Mouse (Mus musculus): ENCODE measurements around the gene Atf6.

Gene Atf6

GRCm38 (mm10) chr1:170867691-170868105, at the start of gene Atf6:
Atf6 (minus strand) TSS chr1:170867771.
- peak; percentile 96 for DNase-seq (ENCODE audit: low read depth, low spot score)

GRCm38 (mm10) chr1:170915657-170916056, 48.1 kb upstream of the Atf6 start:
- DNase-seq (ENCODE audit: low read depth, low spot score): no peak

- no peak for DNase-seq (ENCODE audit: low read depth, low spot score)
Observed at GRCm38 (mm10) chr1:170912891-170913615, 45.5 kb upstream of the Atf6 start, which contains the start of gene Fcrlb. Fcrlb (minus strand) TSS chr1:170912941.

GRCm38 (mm10) chr1:170911907-170912660, 44.5 kb upstream of the Atf6 start:
- no peak for DNase-seq (ENCODE audit: low read depth, low spot score)

- peak; percentile 31 for DNase-seq (ENCODE audit: low read depth, low spot score)
Observed at GRCm38 (mm10) chr1:170908341-170908740, 40.8 kb upstream of the Atf6 start.

- DNase-seq (ENCODE audit: low read depth, low spot score): peak; percentile 41
Observed at GRCm38 (mm10) chr1:170907456-170908191, 40.1 kb upstream of the Atf6 start.

GRCm38 (mm10) chr1:170907111-170907455, 39.5 kb upstream of the Atf6 start:
- DNase-seq (ENCODE audit: low read depth, low spot score): no peak

GRCm38 (mm10) chr1:170903485-170903884, 35.9 kb upstream of the Atf6 start:
- no peak for DNase-seq (ENCODE audit: low read depth, low spot score)

GRCm38 (mm10) chr1:170901536-170902238, 34.1 kb upstream of the Atf6 start:
- peak; percentile 92 for DNase-seq (ENCODE audit: low read depth, low spot score)

- DNase-seq (ENCODE audit: low read depth, low spot score): peak; percentile 70
Observed at GRCm38 (mm10) chr1:170900799-170901467, 33.4 kb upstream of the Atf6 start.

- DNase-seq (ENCODE audit: low read depth, low spot score): no peak
Observed at GRCm38 (mm10) chr1:170898413-170899075, 31.0 kb upstream of the Atf6 start.

GRCm38 (mm10) chr1:170896651-170897281, 29.2 kb upstream of the Atf6 start:
- no peak for DNase-seq (ENCODE audit: low read depth, low spot score)

- DNase-seq (ENCODE audit: low read depth, low spot score): peak; percentile 81
Observed at GRCm38 (mm10) chr1:170894603-170895602, 27.3 kb upstream of the Atf6 start.

- no peak for DNase-seq (ENCODE audit: low read depth, low spot score)
Observed at GRCm38 (mm10) chr1:170892279-170892678, 24.7 kb upstream of the Atf6 start.

- no peak for DNase-seq (ENCODE audit: low read depth, low spot score)
Observed at GRCm38 (mm10) chr1:170891646-170892045, 24.1 kb upstream of the Atf6 start.

- DNase-seq (ENCODE audit: low read depth, low spot score): peak; percentile 93
Observed at GRCm38 (mm10) chr1:170889310-170889709, 21.7 kb upstream of the Atf6 start.

GRCm38 (mm10) chr1:170886044-170886458, 18.5 kb upstream of the Atf6 start:
- no peak for DNase-seq (ENCODE audit: low read depth, low spot score)

GRCm38 (mm10) chr1:170884978-170885561, 17.5 kb upstream of the Atf6 start, which contains the start of the genes Gm26620 and Dusp12:
Gm26620 (plus strand) TSS chr1:170885065.
Dusp12 (minus strand) TSS chr1:170885540.
- peak; percentile 97 for DNase-seq (ENCODE audit: low read depth, low spot score)

All from ES-CJ7 (cell line).